Mouse (Mus musculus) heart, postnatal 0 days (tissue): Measurements from ENCODE around the gene Cnga3. TPM values are rescaled to one million over a fixed set of nuclear protein-coding genes. Genes with fewer than 3 reads are reported as not detected.

Experiments
- ATAC-seq: fragments of 200-750 bp; cut with Nextera tagmentation; 2 replicates; pipeline ENCODE4 v1.8.0; 2017; ENCODE audit warnings: low read depth, moderate number of reproducible peaks, moderate library complexity; ENCODE audit not compliant: insufficient read depth
- DNase-seq: peaks from one replicate; pipeline ENCODE4 v3.0.0-alpha.2; 2016; ENCODE audit warnings: low spot score
- H3K27ac ChIP-seq: fragments of 300-500 bp; sonication (generic); 2 replicates; pipeline ENCODE4 v1.5.1; 2014; ENCODE audit warnings: low read depth, mild to moderate bottlenecking
- H3K27me3 ChIP-seq: fragments of 300-500 bp; sonication (generic); 2 replicates; pipeline ENCODE4 v1.6.1; 2014; ENCODE audit warnings: low read length, mixed read lengths; ENCODE audit not compliant: control insufficient read depth, insufficient read depth
- H3K36me3 ChIP-seq: fragments of 300-500 bp; sonication (generic); replicated peaks from 2 replicates; pipeline ENCODE4 v1.6.1; 2014; ENCODE audit warnings: low read length, mixed read lengths; ENCODE audit not compliant: control insufficient read depth, insufficient read depth
- H3K4me1 ChIP-seq: fragments of 300-500 bp; sonication (generic); 2 replicates; pipeline ENCODE4 v1.6.1; 2014; ENCODE audit warnings: antibody characterized with exemption; ENCODE audit not compliant: control insufficient read depth, insufficient read depth
- H3K4me2 ChIP-seq: fragments of 300-500 bp; sonication (generic); 2 replicates; pipeline ENCODE4 v1.6.1; 2014; ENCODE audit warnings: low read depth, mild to moderate bottlenecking, low read length, moderate library complexity
- H3K4me3 ChIP-seq: fragments of 300-500 bp; sonication (generic); 2 replicates; pipeline ENCODE4 v1.5.1; 2014; ENCODE audit warnings: low read depth, low read length
- H3K9ac ChIP-seq: fragments of 300-500 bp; sonication (generic); replicated peaks from 2 replicates; pipeline ENCODE4 v1.6.1; 2014; ENCODE audit warnings: low read depth, low read length, mixed read lengths
- H3K9me3 ChIP-seq: fragments of 300-500 bp; sonication (generic); replicated peaks from 2 replicates; pipeline ENCODE4 v1.6.1; 2016; ENCODE audit warnings: low read length; ENCODE audit not compliant: control insufficient read depth
- CTCF ChIP-seq: IDR thresholded peaks from 2 replicates; pipeline ENCODE4 v1.5.1; 2016; ENCODE audit warnings: antibody characterized with exemption, control low read depth, low read depth
- EP300 ChIP-seq: IDR thresholded peaks from 2 replicates; pipeline ENCODE4 v1.6.1; 2016; ENCODE audit warnings: antibody characterized with exemption, low read depth
- WGBS: fragments of 180-500 bp; shearing (Covaris S2); extraction: QIAGEN DNeasy Blood & Tissue Kit; methylation state at CpG from one replicate; pipeline ENCODE4 v1.1.7; 2014; 5-methylcytosine and 5-hydroxymethylcytosine counted together
- polyA plus RNA-seq: library from polyadenylated mRNA; unstranded; fragments of >200 nt; fragmentation: Nextera tagmentation; extraction: Ambion mirVana; gene quantifications from 2 replicates; pipeline ENCODE4 v1.2.1, GENCODE M21; 2015
- total RNA-seq: library from RNA; depleted of rRNA; stranded (reverse); fragments of >200 nt; gene quantifications from 2 replicates; pipeline ENCODE4 v1.2.3, GENCODE M21; 2014; ENCODE audit warnings: low replicate concordance

The Cnga3 gene
- total and polyA plus RNA-seq, 2 experiments from 2014 or later = 0.05 TPM; not detected in 1

GRCm38 (mm10) chr1:37194607-37195006, 19.6 kb upstream of the Cnga3 start:
- peak; percentile 34; the same call in 1 of the 2 replicates for TF ChIP-seq CTCF
- TF ChIP-seq EP300 = no peak
- H3K4me1 ChIP-seq = no peaks in the 10 kb centered on the region
- 49% methylated on average over 4 of the region's 4 CpGs for WGBS
- no peaks in the 10 kb centered on the region for H3K27me3 ChIP-seq
- H3K4me3 ChIP-seq = no peak overlapping the region
- H3K36me3 ChIP-seq = no peaks in the 10 kb centered on the region
- ATAC-seq (no peak), DNase-seq (no peak)
- no peak overlapping the region for H3K9ac ChIP-seq
- H3K9me3 ChIP-seq = no peaks in the 10 kb centered on the region
- H3K4me2 ChIP-seq = no peak overlapping the region
- no peak overlapping the region for H3K27ac ChIP-seq

GRCm38 (mm10) chr1:37201406-37201805, 12.8 kb upstream of the Cnga3 start:
- Histone ChIP-seq H3K4me3 (no peak overlapping the region), H3K4me2 (no peak overlapping the region), H3K36me3 (no peaks in the 10 kb centered on the region), H3K9me3 (no peaks in the 10 kb centered on the region), H3K27ac (no peak overlapping the region), H3K9ac (no peak overlapping the region), H3K27me3 (no peaks in the 10 kb centered on the region), H3K4me1 (no peaks in the 10 kb centered on the region)
- DNase-seq (no peak), ATAC-seq (no peak)
- no peak for TF ChIP-seq CTCF
- TF ChIP-seq EP300 = no peak
- WGBS = 73% methylated on average over 4 of the region's 4 CpGs

GRCm38 (mm10) chr1:37207743-37208142, 6.5 kb upstream of the Cnga3 start:
- ATAC-seq = no peak
- H3K27ac ChIP-seq = no peak overlapping the region
- WGBS = 72% methylated on average over 8 of the region's 8 CpGs

GRCm38 (mm10) chr1:37212375-37212774, 1.9 kb upstream of the Cnga3 start:
- Histone ChIP-seq H3K4me2 (no peak overlapping the region), H3K4me3 (no peak overlapping the region), H3K9me3 (no peaks in the 10 kb centered on the region), H3K36me3 (no peaks in the 10 kb centered on the region), H3K9ac (no peak overlapping the region), H3K4me1 (no peaks in the 10 kb centered on the region), H3K27me3 (no peaks in the 10 kb centered on the region), H3K27ac (no peak overlapping the region)
- ATAC-seq = no peak
- no peak for DNase-seq
- TF ChIP-seq EP300 (no peak), CTCF (no peak)
- whole genome bisulfite sequencing = 89% methylated on average over 9 of the region's 9 CpGs

More at GRCm38 (mm10) chr1:37207743-37208142, 6.5 kb upstream of the Cnga3 start:
- H3K4me3 ChIP-seq = no peak overlapping the region
- H3K4me1 ChIP-seq = no peaks in the 10 kb centered on the region
- H3K4me2 ChIP-seq = no peak overlapping the region
- no peak overlapping the region for H3K9ac ChIP-seq
- no peak for DNase-seq
- no peak for TF ChIP-seq CTCF
- TF ChIP-seq EP300 = no peak
- H3K9me3 ChIP-seq = no peaks in the 10 kb centered on the region
- no peaks in the 10 kb centered on the region for H3K36me3 ChIP-seq
- H3K27me3 ChIP-seq = no peaks in the 10 kb centered on the region

- H3K9ac ChIP-seq = no peak overlapping the region
- DNase-seq (peak; percentile 23), ATAC-seq (peak; percentile 33; the same call in 1 of the 2 replicates)
- H3K4me1 ChIP-seq = no peaks in the 10 kb centered on the region
- H3K9me3 ChIP-seq = no peaks in the 10 kb centered on the region
- TF ChIP-seq EP300 = no peak
- no peak for TF ChIP-seq CTCF
- H3K27ac ChIP-seq = no peak overlapping the region
- no peaks in the 10 kb centered on the region for H3K36me3 ChIP-seq
- H3K4me3 ChIP-seq = no peak overlapping the region
- H3K27me3 ChIP-seq = 0 out of 2 replicates have a peak, but pooled peaks cover 10% of the 10 kb centered on the region
- 6% methylated on average over 14 of the region's 14 CpGs for WGBS
- no peak overlapping the region for H3K4me2 ChIP-seq
Measured at GRCm38 (mm10) chr1:37218386-37218785, 4.2 kb downstream of the Cnga3 start.

- H3K36me3 ChIP-seq = no peaks in the 10 kb centered on the region
Measured at GRCm38 (mm10) chr1:37219593-37219992, 5.4 kb downstream of the Cnga3 start.

More at GRCm38 (mm10) chr1:37219593-37219992, 5.4 kb downstream of the Cnga3 start:
- ATAC-seq = no peak
- TF ChIP-seq CTCF (no peak), EP300 (no peak)
- H3K4me1 ChIP-seq = no peaks in the 10 kb centered on the region
- DNase-seq = no peak
- H3K9ac ChIP-seq = no peak overlapping the region
- H3K27ac ChIP-seq = no peak overlapping the region
- 81% methylated on average over 5 of the region's 5 CpGs for WGBS
- H3K4me2 ChIP-seq = no peak overlapping the region
- H3K9me3 ChIP-seq = no peaks in the 10 kb centered on the region; the same call in 1 of the 2 replicates
- H3K4me3 ChIP-seq = no peak overlapping the region
- H3K27me3 ChIP-seq = 0 out of 2 replicates have a peak, but pooled peaks cover 10% of the 10 kb centered on the region
